Mouse (Mus musculus) stomach, embryonic 14.5 days (tissue): ENCODE results near the gene Tfap2c. TPM values are rescaled to one million over a fixed set of nuclear protein-coding genes. Genes with fewer than 3 reads are reported as not detected.

ENCODE experiments used
- ATAC-seq: fragments of 200-750 bp; cut with Nextera tagmentation; 2 replicates; pipeline ENCODE4 v1.8.0; 2017; ENCODE audit warnings: low read depth, moderate TSS enrichment; ENCODE audit not compliant: insufficient number of reproducible peaks, insufficient read depth, low FRiP score
- H3K27ac ChIP-seq: fragments of 300-500 bp; sonication (generic); 2 replicates; pipeline ENCODE4 v1.5.1; 2014; ENCODE audit warnings: mild to moderate bottlenecking, low read length, moderate library complexity, mixed read lengths
- H3K27me3 ChIP-seq: fragments of 300-500 bp; sonication (generic); 2 replicates; pipeline ENCODE4 v1.6.1; 2014; ENCODE audit warnings: low read length, control low read depth, mixed read lengths; ENCODE audit not compliant: control insufficient read depth, insufficient read depth
- H3K36me3 ChIP-seq: fragments of 300-500 bp; sonication (generic); 2 replicates; pipeline ENCODE4 v1.6.1; 2014; ENCODE audit warnings: mild to moderate bottlenecking, control low read depth, low read length, moderate library complexity, mixed read lengths; ENCODE audit not compliant: control insufficient read depth, insufficient read depth
- H3K4me1 ChIP-seq: fragments of 300-500 bp; sonication (generic); 2 replicates; pipeline ENCODE4 v1.6.1; 2014; ENCODE audit warnings: low read length, control low read depth, mixed read lengths; ENCODE audit not compliant: control insufficient read depth, insufficient read depth
- H3K4me2 ChIP-seq: fragments of 300-500 bp; sonication (generic); replicated peaks from 2 replicates; pipeline ENCODE4 v1.6.1; 2014; ENCODE audit warnings: low read depth, low read length, control low read depth
- H3K4me3 ChIP-seq: fragments of 300-500 bp; sonication (generic); 2 replicates; pipeline ENCODE4 v1.5.1; 2014; ENCODE audit warnings: low read depth, low read length, control low read depth
- H3K9ac ChIP-seq: fragments of 300-500 bp; sonication (generic); replicated peaks from 2 replicates; pipeline ENCODE4 v1.6.1; 2014; ENCODE audit warnings: low read depth, mild to moderate bottlenecking, control low read depth, low read length, moderate library complexity, mixed read lengths
- H3K9me3 ChIP-seq: fragments of 300-500 bp; sonication (generic); 2 replicates; pipeline ENCODE4 v1.6.1; 2016; ENCODE audit warnings: low read depth, low read length, control low read depth; ENCODE audit not compliant: control insufficient read depth
- WGBS: fragments of 180-500 bp; shearing (Covaris S2); extraction: QIAGEN DNeasy Blood & Tissue Kit; methylation state at CpG from one replicate; pipeline ENCODE4 v1.1.7; 2014; 5-methylcytosine and 5-hydroxymethylcytosine counted together
- polyA plus RNA-seq: library from polyadenylated mRNA; unstranded; fragments of >200 nt; fragmentation: Nextera tagmentation; extraction: Ambion mirVana; gene quantifications from 2 replicates; pipeline ENCODE4 v1.2.1, GENCODE M21; 2014

The Tfap2c gene
- polyA plus RNA-seq, 1 experiment from 2014 or later: 5.6 TPM

DNA sequence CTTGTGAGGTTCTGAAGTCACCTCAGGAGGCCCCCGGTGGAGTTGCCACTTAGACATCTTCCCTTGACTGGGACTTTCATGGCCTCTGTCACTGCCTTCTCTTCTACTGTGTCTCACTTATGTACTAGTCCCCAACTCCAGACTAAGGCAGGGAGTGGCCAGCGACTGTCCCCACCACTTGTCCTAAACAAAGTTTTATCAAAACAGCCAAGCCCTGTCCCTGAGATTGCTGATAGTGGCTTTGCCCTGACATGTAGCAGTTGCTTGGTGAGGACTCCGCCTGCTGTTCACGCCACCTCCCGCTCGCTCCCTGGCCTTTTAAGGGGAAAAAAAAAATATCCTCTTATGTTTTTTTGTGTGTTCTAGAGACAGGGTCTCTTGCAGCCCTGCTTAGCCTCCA lies 35.9 kb downstream of the Tfap2c start:
- Histone ChIP-seq H3K36me3 (no peaks in the 10 kb centered on the region), H3K9ac (no peak overlapping the region), H3K4me2 (no peak overlapping the region), H3K4me3 (no peak overlapping the region), H3K9me3 (no peaks in the 10 kb centered on the region), H3K4me1 (no peaks in the 10 kb centered on the region), H3K27ac (no peak overlapping the region), H3K27me3 (no peaks in the 10 kb centered on the region)
- ATAC-seq: no peak
- 73% methylated on average over 6 of the region's 6 CpGs for WGBS

DNA sequence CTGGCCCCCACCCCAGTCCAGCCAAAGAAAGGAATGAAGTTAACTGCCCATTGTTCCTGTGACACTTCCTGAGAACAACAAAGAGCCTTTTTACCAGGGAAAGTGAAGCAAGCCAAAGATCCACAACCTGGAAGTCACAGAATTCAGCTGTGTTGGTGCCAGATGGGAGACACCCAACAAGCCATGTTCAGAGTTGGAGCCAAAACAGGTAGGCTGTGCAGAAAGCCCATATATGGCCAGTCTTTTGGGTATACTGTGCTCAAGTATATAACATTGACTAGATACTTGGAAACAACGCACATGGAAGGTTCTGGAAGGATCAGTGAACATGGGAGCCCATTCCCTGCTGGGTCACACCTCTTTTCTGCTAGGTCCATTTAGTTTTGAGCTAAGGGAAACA lies 39.7 kb downstream of the Tfap2c start:
- Histone ChIP-seq H3K9me3 (no peaks in the 10 kb centered on the region), H3K4me2 (no peak overlapping the region), H3K27ac (no peak overlapping the region), H3K4me1 (no peaks in the 10 kb centered on the region), H3K36me3 (no peaks in the 10 kb centered on the region), H3K4me3 (no peak overlapping the region), H3K9ac (no peak overlapping the region), H3K27me3 (no peaks in the 10 kb centered on the region)
- no peak for ATAC-seq
- 91% methylated on average over 1 of the region's 1 CpGs for WGBS

DNA sequence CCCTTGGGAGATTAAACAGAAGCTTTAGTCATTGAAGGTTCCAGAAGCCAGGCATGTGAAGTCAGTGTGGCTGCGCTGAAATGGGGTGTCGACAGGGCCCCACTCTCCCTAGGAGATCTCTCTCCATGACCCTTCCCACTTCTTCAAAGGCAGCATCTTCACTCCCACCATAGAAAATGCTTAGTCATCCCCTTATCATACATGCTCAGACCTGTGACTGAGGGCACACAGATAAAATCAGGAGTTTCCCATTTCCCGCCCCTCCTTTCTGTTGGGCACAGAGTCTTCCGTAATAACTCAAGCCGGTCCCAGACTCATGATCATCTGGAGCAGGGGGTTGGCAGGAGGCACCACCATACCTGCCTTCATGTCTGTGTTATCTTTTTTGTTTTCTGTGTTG lies 41.4 kb downstream of the Tfap2c start:
- Histone ChIP-seq H3K9ac (no peak overlapping the region), H3K4me2 (no peak overlapping the region), H3K4me1 (no peaks in the 10 kb centered on the region), H3K27ac (no peak overlapping the region), H3K27me3 (no peaks in the 10 kb centered on the region), H3K36me3 (no peaks in the 10 kb centered on the region), H3K9me3 (no peaks in the 10 kb centered on the region), H3K4me3 (no peak overlapping the region)
- WGBS: 82% methylated on average over 5 of the region's 5 CpGs
- ATAC-seq: no peak

DNA sequence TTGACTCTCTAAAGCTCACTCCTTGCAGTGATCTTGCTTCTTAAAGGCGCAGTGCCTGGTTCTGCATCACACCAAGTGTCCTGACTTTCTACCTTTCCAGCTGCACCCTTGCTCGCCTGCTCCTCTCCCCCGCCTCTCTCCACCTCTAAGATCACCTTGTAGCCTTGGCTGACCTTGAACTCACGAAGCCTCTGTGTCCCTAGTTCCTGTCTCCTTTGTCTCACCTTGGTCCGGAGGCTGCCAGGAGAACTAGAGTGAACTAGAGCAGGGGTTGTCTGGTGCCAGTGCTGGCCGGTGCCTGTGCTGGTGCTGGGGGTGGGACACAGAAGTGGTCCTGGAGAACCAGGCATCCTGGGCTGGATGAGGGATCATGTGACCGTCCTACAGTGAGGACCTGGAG lies 44.9 kb downstream of the Tfap2c start:
- WGBS: 80% methylated on average over 7 of the region's 7 CpGs
- Histone ChIP-seq H3K27me3 (no peaks in the 10 kb centered on the region), H3K27ac (no peak overlapping the region), H3K4me2 (no peak overlapping the region), H3K9ac (no peak overlapping the region), H3K4me1 (no peaks in the 10 kb centered on the region), H3K9me3 (no peaks in the 10 kb centered on the region), H3K36me3 (no peaks in the 10 kb centered on the region), H3K4me3 (no peak overlapping the region)
- no peak for ATAC-seq

DNA sequence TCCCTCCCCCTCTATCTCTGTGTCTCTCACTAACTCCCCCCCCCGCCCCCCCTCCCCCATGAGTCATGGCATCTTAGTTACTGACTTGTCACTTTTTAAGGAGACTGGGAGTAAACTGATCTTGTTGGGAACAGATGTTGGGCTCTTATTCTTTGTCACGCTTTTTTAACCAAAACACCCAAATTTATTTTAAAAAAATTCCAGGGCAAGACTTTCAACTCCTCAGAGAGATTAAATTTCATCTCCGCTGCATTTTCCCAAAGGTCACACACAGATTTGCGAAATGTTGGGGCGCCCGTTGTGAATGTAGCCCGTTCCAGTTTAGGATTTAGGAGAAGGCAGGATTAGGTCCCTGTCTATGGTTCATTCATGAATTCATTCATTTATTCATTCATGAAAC lies 47.7 kb downstream of the Tfap2c start:
- Histone ChIP-seq H3K27ac (no peak overlapping the region), H3K4me2 (no peak overlapping the region), H3K4me3 (no peak overlapping the region), H3K9me3 (no peaks in the 10 kb centered on the region), H3K4me1 (no peaks in the 10 kb centered on the region), H3K27me3 (no peaks in the 10 kb centered on the region), H3K36me3 (no peaks in the 10 kb centered on the region), H3K9ac (no peak overlapping the region)
- ATAC-seq: no peak
- WGBS: 45% methylated on average over 7 of the region's 7 CpGs

DNA sequence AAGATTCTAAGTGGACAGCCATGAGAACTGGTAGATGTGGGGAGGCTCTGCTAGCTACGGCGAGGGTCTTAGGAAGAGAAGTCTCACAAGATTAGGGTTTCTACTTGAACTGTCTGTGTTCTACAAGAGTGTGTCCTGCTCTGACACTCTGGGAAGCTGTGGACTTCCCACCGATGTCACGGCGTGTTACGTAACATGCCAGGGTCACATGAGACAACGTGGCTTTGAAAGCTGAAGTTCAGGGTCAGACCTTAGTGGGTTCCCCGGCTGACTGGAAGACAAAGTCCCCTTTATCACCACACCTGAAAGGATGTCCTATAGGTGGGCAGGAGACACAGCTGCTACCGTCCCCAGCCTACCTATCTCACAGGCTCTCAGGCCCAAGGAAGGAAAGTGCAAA lies 48.5 kb downstream of the Tfap2c start:
- no peak for ATAC-seq
- no peaks in the 10 kb centered on the region for H3K36me3 ChIP-seq

DNA sequence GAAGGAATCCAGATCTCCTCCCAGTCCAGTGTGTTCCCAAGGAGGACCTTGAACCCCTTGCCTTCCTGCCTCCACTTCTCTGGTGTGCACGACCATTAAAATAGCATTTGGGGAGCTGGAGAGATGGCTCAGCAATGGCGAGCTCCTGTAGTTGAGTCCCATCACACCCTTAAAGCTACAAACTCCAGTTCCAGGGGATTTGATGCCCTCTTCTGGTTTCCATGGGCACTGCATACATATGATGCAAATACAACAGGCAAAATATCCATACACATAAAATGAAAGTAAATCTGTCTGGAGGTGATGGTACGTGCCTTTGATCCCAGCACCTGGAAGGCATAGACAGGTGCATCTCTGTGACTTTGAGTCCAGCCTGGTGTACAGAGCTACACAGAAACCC lies 55.2 kb downstream of the Tfap2c start:
- no peak for ATAC-seq
- Histone ChIP-seq H3K27ac (no peak overlapping the region), H3K4me3 (no peak overlapping the region), H3K4me2 (no peak overlapping the region), H3K4me1 (no peaks in the 10 kb centered on the region), H3K9me3 (no peaks in the 10 kb centered on the region), H3K36me3 (no peaks in the 10 kb centered on the region), H3K27me3 (no peaks in the 10 kb centered on the region), H3K9ac (no peak overlapping the region)
- WGBS: 95% methylated on average over 3 of the region's 3 CpGs

More for the DNA sequence above, 48.5 kb downstream of the Tfap2c start:
- no peaks in the 10 kb centered on the region for H3K9me3 ChIP-seq
- WGBS: 75% methylated on average over 9 of the region's 9 CpGs
- no peak overlapping the region for H3K4me2 ChIP-seq
- H3K27me3 ChIP-seq: no peaks in the 10 kb centered on the region
- no peak overlapping the region for H3K9ac ChIP-seq
- no peak overlapping the region for H3K4me3 ChIP-seq
- H3K27ac ChIP-seq: no peak overlapping the region
- no peaks in the 10 kb centered on the region for H3K4me1 ChIP-seq

DNA sequence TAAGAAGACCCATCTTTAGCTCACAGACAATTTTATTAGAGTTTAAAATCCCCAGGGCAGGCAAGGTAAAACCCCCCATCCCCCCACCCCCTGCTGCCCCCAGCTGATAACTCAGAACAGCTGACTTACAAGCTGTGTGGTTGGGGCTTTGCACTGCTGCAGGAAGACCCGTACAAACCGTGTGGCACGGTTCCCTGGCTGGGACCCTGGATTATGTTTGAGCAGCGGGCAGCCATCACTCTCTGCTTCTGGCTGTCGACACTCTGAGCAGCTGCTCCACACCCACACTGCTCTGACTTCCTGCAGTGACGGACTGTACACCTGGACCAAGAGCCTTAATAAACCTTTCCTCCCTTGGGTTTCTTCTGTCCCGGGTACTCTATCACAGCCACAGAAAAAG lies 56.2 kb downstream of the Tfap2c start:
- no peak for ATAC-seq
- Histone ChIP-seq H3K27ac (no peak overlapping the region), H3K9ac (no peak overlapping the region), H3K4me2 (no peak overlapping the region), H3K4me3 (no peak overlapping the region), H3K9me3 (no peaks in the 10 kb centered on the region), H3K36me3 (no peaks in the 10 kb centered on the region), H3K4me1 (no peaks in the 10 kb centered on the region), H3K27me3 (no peaks in the 10 kb centered on the region)
- 41% methylated on average over 7 of the region's 7 CpGs for WGBS

DNA sequence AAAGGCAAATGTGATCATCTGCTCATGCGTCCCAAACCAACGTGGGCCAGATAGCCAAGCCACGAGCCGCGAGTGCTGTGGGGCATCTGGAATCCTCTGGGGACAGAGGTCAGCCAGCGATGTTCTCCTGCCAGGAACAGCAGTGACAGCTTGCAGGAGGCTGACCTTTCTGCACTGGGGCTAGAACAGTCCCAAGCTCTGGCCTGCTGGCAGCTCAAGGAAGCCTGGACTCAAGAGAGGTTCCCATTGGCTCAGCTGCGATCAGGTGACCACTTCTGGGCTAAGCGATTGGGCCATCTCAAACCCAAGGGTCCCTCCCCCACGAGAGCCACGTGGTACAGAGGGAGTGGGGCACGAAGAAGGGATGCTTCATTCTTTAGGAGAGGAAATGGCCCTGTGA lies 58.3 kb downstream of the Tfap2c start:
- ATAC-seq: no peak
- no peaks in the 10 kb centered on the region for H3K4me1 ChIP-seq
- 70% methylated on average over 11 of the region's 11 CpGs for WGBS
- H3K27me3 ChIP-seq: no peaks in the 10 kb centered on the region
- H3K27ac ChIP-seq: no peak overlapping the region
- H3K4me2 ChIP-seq: no peak overlapping the region
- H3K36me3 ChIP-seq: no peaks in the 10 kb centered on the region
- H3K4me3 ChIP-seq: no peak overlapping the region
- no peaks in the 10 kb centered on the region for H3K9me3 ChIP-seq
- H3K9ac ChIP-seq: no peak overlapping the region
